Mouse (Mus musculus) hindbrain, embryonic 12.5 days (tissue): ENCODE measurements at regions not wholly inside any gene's neighbourhood (a gene's known extent, or its start where the extent isn't known, plus 50 kb on each side); places are given as distances from the start of the nearest gene placed in this dataset. TPM values are rescaled to one million over a fixed set of nuclear protein-coding genes. Genes with fewer than 3 reads are reported as not detected.
"Not testable (repeated sequence)": the region's sequence is repeated elsewhere in the genome, so short reads cannot be mapped to it uniquely, and the experiment has no call there.

ENCODE experiments used
- ATAC-seq: fragments of 200-750 bp; cut with Nextera tagmentation; 2 replicates; pipeline ENCODE4 v1.8.0; 2017; ENCODE audit warnings: moderate TSS enrichment; ENCODE audit not compliant: low FRiP score
- H3K27ac ChIP-seq: fragments of 300-500 bp; sonication (generic); 2 replicates; pipeline ENCODE4 v1.5.1; 2016; ENCODE audit warnings: mild to moderate bottlenecking
- H3K27me3 ChIP-seq: fragments of 300-500 bp; sonication (generic); 2 replicates; pipeline ENCODE4 v1.6.1; 2016; ENCODE audit warnings: mild to moderate bottlenecking
- H3K36me3 ChIP-seq: fragments of 300-500 bp; sonication (generic); 2 replicates; pipeline ENCODE4 v1.6.1; 2016; ENCODE audit warnings: mild to moderate bottlenecking
- H3K4me1 ChIP-seq: fragments of 300-500 bp; sonication (generic); 2 replicates; pipeline ENCODE4 v1.6.1; 2016
- H3K4me2 ChIP-seq: fragments of 300-500 bp; sonication (generic); replicated peaks from 2 replicates; pipeline ENCODE4 v1.6.1; 2016; ENCODE audit warnings: mild to moderate bottlenecking
- H3K4me3 ChIP-seq: fragments of 300-500 bp; sonication (generic); 2 replicates; pipeline ENCODE4 v1.5.1; 2016; ENCODE audit warnings: mild to moderate bottlenecking
- H3K9ac ChIP-seq: fragments of 300-500 bp; sonication (generic); 2 replicates; pipeline ENCODE4 v1.6.1; 2016; ENCODE audit warnings: mild to moderate bottlenecking, moderate library complexity
- H3K9me3 ChIP-seq: fragments of 300-500 bp; sonication (generic); replicated peaks from 2 replicates; pipeline ENCODE4 v1.6.1; 2016; ENCODE audit warnings: mild to moderate bottlenecking
- WGBS: fragments of 180-500 bp; shearing (Covaris S2); methylation state at CpG from one replicate; pipeline ENCODE4 v1.1.7; 2016; 5-methylcytosine and 5-hydroxymethylcytosine counted together
- microRNA-seq: library from miRNA; unstranded; fragments of <30 nt; microRNA quantifications from one replicate; pipeline ENCODE4, GENCODE M21; 2017

DNA sequence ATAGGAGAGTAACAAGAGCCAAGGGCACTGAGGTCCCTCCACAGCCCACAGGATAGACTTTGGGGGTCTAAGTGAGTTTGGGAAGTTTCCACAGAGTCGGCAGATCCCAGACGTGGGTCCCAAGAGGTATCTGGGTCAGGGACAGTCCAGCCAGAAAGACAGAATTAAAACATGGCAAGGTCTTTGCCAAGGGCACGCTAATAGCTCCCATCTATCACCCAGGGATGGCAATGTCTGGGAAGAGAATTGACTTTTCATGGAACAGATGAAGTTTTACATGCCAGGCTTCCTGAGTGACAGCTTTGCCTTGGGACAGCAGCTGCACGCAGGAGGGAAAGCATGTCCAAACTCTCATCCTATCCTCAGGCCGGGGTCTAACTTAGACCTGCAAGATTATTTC is 563.5 kb downstream of the Gm10330 start:
- H3K4me3 ChIP-seq, H3K27ac ChIP-seq, H3K9ac ChIP-seq, H3K9me3 ChIP-seq, H3K36me3 ChIP-seq, ATAC-seq, H3K27me3 ChIP-seq, H3K4me1 ChIP-seq, H3K4me2 ChIP-seq: not testable (repeated sequence)
- WGBS: 70% methylated on average over 1 of the region's 5 CpGs

- H3K27ac ChIP-seq, H3K4me1 ChIP-seq: not testable (repeated sequence)
These were observed 590.5 kb downstream of the Gm10330 start for GRCm38 (mm10) chr12:23189546-23189945.

DNA sequence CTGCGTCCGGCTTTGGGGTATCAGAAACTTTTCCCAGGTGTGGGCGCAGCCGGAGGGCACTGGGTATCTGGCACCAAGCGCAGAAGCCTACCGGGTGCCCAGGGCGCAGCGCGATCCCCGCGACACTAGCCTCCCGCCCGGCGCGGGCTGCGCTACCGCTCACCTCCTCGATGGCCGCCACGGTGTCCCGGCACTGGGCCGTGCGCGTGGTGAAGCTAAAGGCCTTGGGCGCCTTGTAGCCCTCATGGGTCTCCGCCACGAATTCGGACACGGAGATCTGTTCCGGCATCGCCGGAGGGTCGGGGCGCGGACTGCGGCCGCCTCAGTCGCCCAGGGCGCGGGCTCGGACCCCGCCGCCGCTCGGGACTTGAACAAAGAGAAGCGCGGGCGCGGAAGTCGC is 591.0 kb downstream of the Gm10330 start:
- not testable (repeated sequence) for H3K36me3 ChIP-seq, ATAC-seq, H3K9me3 ChIP-seq, H3K4me1 ChIP-seq, H3K27me3 ChIP-seq, H3K27ac ChIP-seq
- peak overlapping the region; percentile 59 for H3K9ac ChIP-seq
- H3K4me3 ChIP-seq: peak overlapping the region; percentile 45
- WGBS: 2% methylated on average over 44 of the region's 50 CpGs
- H3K4me2 ChIP-seq: peak overlapping the region; percentile 47

More at GRCm38 (mm10) chr12:23189546-23189945, 590.5 kb downstream of the Gm10330 start:
- H3K4me3 ChIP-seq: peak overlapping the region; percentile 45
- not testable (repeated sequence) for H3K36me3 ChIP-seq, H3K27me3 ChIP-seq, H3K9me3 ChIP-seq
- peak; percentile 84 for ATAC-seq
- 2% methylated on average over 41 of the region's 42 CpGs for WGBS
- H3K4me2 ChIP-seq: peak overlapping the region; percentile 47
- peak overlapping the region; percentile 59 for H3K9ac ChIP-seq

Small RNAs in the stretch of these regions (microRNA-seq; reads per million reads assigned to microRNA genes)
- not detected for gene Gm26140
